Mouse (Mus musculus): Measurements from ENCODE around the gene Fxyd5. TPM values are rescaled to one million over a fixed set of nuclear protein-coding genes. Genes with fewer than 3 reads are reported as not detected.

Fxyd5 gene
- polyA plus RNA-seq, 1 experiment from 2014 or later = 44.7 TPM

- no peak for ATAC-seq (replicated peaks; ENCODE audit: extremely low read depth, insufficient read depth, low FRiP score)
- 36% methylated on average over 1 of the region's 1 CpGs for WGBS
- Histone ChIP-seq H3K9me3 (replicated peaks; ENCODE audit: control insufficient read depth, low read length) (no peaks in the 10 kb centered on the region; the same call in 1 of the 2 replicates), H3K27ac (ENCODE audit: low read length) (no peak overlapping the region), H3K27me3 (ENCODE audit: control insufficient read depth, insufficient read depth, low read length) (no peaks in the 10 kb centered on the region), H3K4me3 (ENCODE audit: low read length) (no peak overlapping the region), H3K4me1 (ENCODE audit: control insufficient read depth, insufficient read depth, low read length) (peaks cover 4% of the 10 kb centered on the region), H3K36me3 (ENCODE audit: control insufficient read depth, insufficient read depth) (no peaks in the 10 kb centered on the region), H3K4me2 (ENCODE audit: low read depth, low read length) (no peak overlapping the region), H3K9ac (ENCODE audit: low read length) (no peak overlapping the region)
These were observed 38.8 kb upstream of the Fxyd5 start for GRCm38 (mm10) chr7:31081106-31081505.

GRCm38 (mm10) chr7:31080611-31081010, 38.3 kb upstream of the Fxyd5 start:
- ATAC-seq (replicated peaks; ENCODE audit: extremely low read depth, insufficient read depth, low FRiP score) = no peak
- H3K9ac ChIP-seq (ENCODE audit: low read length) = no peak overlapping the region
- 60% methylated on average over 3 of the region's 3 CpGs for WGBS
- H3K36me3 ChIP-seq (ENCODE audit: control insufficient read depth, insufficient read depth) = no peaks in the 10 kb centered on the region
- H3K27ac ChIP-seq (ENCODE audit: low read length) = no peak overlapping the region
- no peaks in the 10 kb centered on the region; the same call in 1 of the 2 replicates for H3K9me3 ChIP-seq (replicated peaks; ENCODE audit: control insufficient read depth, low read length)
- H3K27me3 ChIP-seq (ENCODE audit: control insufficient read depth, insufficient read depth, low read length) = no peaks in the 10 kb centered on the region
- H3K4me2 ChIP-seq (ENCODE audit: low read depth, low read length) = no peak overlapping the region
- H3K4me1 ChIP-seq (ENCODE audit: control insufficient read depth, insufficient read depth, low read length) = peaks cover 4% of the 10 kb centered on the region
- H3K4me3 ChIP-seq (ENCODE audit: low read length) = no peak overlapping the region

GRCm38 (mm10) chr7:31079670-31080069, 37.4 kb upstream of the Fxyd5 start:
- ATAC-seq (replicated peaks; ENCODE audit: extremely low read depth, insufficient read depth, low FRiP score) = no peak
- H3K4me3 ChIP-seq (ENCODE audit: low read length) = no peak overlapping the region
- H3K27me3 ChIP-seq (ENCODE audit: control insufficient read depth, insufficient read depth, low read length) = no peaks in the 10 kb centered on the region
- WGBS = 79% methylated on average over 8 of the region's 8 CpGs
- H3K9me3 ChIP-seq (replicated peaks; ENCODE audit: control insufficient read depth, low read length) = no peaks in the 10 kb centered on the region; the same call in 1 of the 2 replicates
- H3K9ac ChIP-seq (ENCODE audit: low read length) = no peak overlapping the region
- no peak overlapping the region for H3K4me2 ChIP-seq (ENCODE audit: low read depth, low read length)
- H3K27ac ChIP-seq (ENCODE audit: low read length) = no peak overlapping the region
- no peaks in the 10 kb centered on the region for H3K36me3 ChIP-seq (ENCODE audit: control insufficient read depth, insufficient read depth)
- no peaks in the 10 kb centered on the region; the same call in 1 of the 2 replicates for H3K4me1 ChIP-seq (ENCODE audit: control insufficient read depth, insufficient read depth, low read length)

- ATAC-seq (replicated peaks; ENCODE audit: extremely low read depth, insufficient read depth, low FRiP score) = no peak
- WGBS = 30% methylated on average over 5 of the region's 5 CpGs
- Histone ChIP-seq H3K4me2 (ENCODE audit: low read depth, low read length) (no peak overlapping the region), H3K9me3 (replicated peaks; ENCODE audit: control insufficient read depth, low read length) (no peaks in the 10 kb centered on the region; the same call in 1 of the 2 replicates), H3K27ac (ENCODE audit: low read length) (no peak overlapping the region), H3K4me1 (ENCODE audit: control insufficient read depth, insufficient read depth, low read length) (no peaks in the 10 kb centered on the region), H3K27me3 (ENCODE audit: control insufficient read depth, insufficient read depth, low read length) (no peaks in the 10 kb centered on the region), H3K9ac (ENCODE audit: low read length) (no peak overlapping the region), H3K4me3 (ENCODE audit: low read length) (no peak overlapping the region), H3K36me3 (ENCODE audit: control insufficient read depth, insufficient read depth) (no peaks in the 10 kb centered on the region)
These were observed 35.7 kb upstream of the Fxyd5 start for GRCm38 (mm10) chr7:31077885-31078445.

GRCm38 (mm10) chr7:31077470-31077869, 35.2 kb upstream of the Fxyd5 start:
- no peak overlapping the region for H3K9ac ChIP-seq (ENCODE audit: low read length)
- no peak for ATAC-seq (replicated peaks; ENCODE audit: extremely low read depth, insufficient read depth, low FRiP score)
- H3K27me3 ChIP-seq (ENCODE audit: control insufficient read depth, insufficient read depth, low read length) = no peaks in the 10 kb centered on the region
- no peaks in the 10 kb centered on the region; the same call in 1 of the 2 replicates for H3K9me3 ChIP-seq (replicated peaks; ENCODE audit: control insufficient read depth, low read length)
- no peak overlapping the region for H3K4me3 ChIP-seq (ENCODE audit: low read length)
- H3K27ac ChIP-seq (ENCODE audit: low read length) = no peak overlapping the region
- H3K36me3 ChIP-seq (ENCODE audit: control insufficient read depth, insufficient read depth) = no peaks in the 10 kb centered on the region
- H3K4me1 ChIP-seq (ENCODE audit: control insufficient read depth, insufficient read depth, low read length) = no peaks in the 10 kb centered on the region
- WGBS = 55% methylated on average over 6 of the region's 6 CpGs
- no peak overlapping the region for H3K4me2 ChIP-seq (ENCODE audit: low read depth, low read length)

- Histone ChIP-seq H3K36me3 (ENCODE audit: control insufficient read depth, insufficient read depth) (no peaks in the 10 kb centered on the region), H3K4me2 (ENCODE audit: low read depth, low read length) (peak within 1 kb of the TSS; percentile 10; the same call in 1 of the 2 replicates), H3K27ac (ENCODE audit: low read length) (no peak within 1 kb of the TSS), H3K9me3 (replicated peaks; ENCODE audit: control insufficient read depth, low read length) (no peaks in the 10 kb centered on the region; the same call in 1 of the 2 replicates), H3K4me3 (ENCODE audit: low read length) (no peak within 1 kb of the TSS), H3K27me3 (ENCODE audit: control insufficient read depth, insufficient read depth, low read length) (no peaks in the 10 kb centered on the region), H3K4me1 (ENCODE audit: control insufficient read depth, insufficient read depth, low read length) (no peaks in the 10 kb centered on the region), H3K9ac (ENCODE audit: low read length) (no peak within 1 kb of the TSS)
- no peak for ATAC-seq (replicated peaks; ENCODE audit: extremely low read depth, insufficient read depth, low FRiP score)
- 51% methylated on average over 5 of the region's 5 CpGs for whole genome bisulfite sequencing
These were observed 34.2 kb upstream of the Fxyd5 start, which contains the start of gene Fxyd3 for GRCm38 (mm10) chr7:31076492-31076891. Gene Fxyd3 (minus strand): TSS chr7:31076704.

GRCm38 (mm10) chr7:31074713-31075069, 32.4 kb upstream of the Fxyd5 start:
- ATAC-seq (replicated peaks; ENCODE audit: extremely low read depth, insufficient read depth, low FRiP score) = no peak
- 71% methylated on average over 5 of the region's 5 CpGs for WGBS
- H3K27ac ChIP-seq (ENCODE audit: low read length) = no peak overlapping the region
- no peaks in the 10 kb centered on the region for H3K9me3 ChIP-seq (replicated peaks; ENCODE audit: control insufficient read depth, low read length)
- no peaks in the 10 kb centered on the region for H3K4me1 ChIP-seq (ENCODE audit: control insufficient read depth, insufficient read depth, low read length)
- no peaks in the 10 kb centered on the region for H3K36me3 ChIP-seq (ENCODE audit: control insufficient read depth, insufficient read depth)
- no peak overlapping the region for H3K9ac ChIP-seq (ENCODE audit: low read length)
- H3K27me3 ChIP-seq (ENCODE audit: control insufficient read depth, insufficient read depth, low read length) = no peaks in the 10 kb centered on the region
- H3K4me2 ChIP-seq (ENCODE audit: low read depth, low read length) = no peak overlapping the region
- no peak overlapping the region for H3K4me3 ChIP-seq (ENCODE audit: low read length)

- WGBS = 65% methylated on average over 7 of the region's 7 CpGs
- Histone ChIP-seq H3K4me1 (ENCODE audit: control insufficient read depth, insufficient read depth, low read length) (no peaks in the 10 kb centered on the region), H3K4me3 (ENCODE audit: low read length) (no peak overlapping the region), H3K36me3 (ENCODE audit: control insufficient read depth, insufficient read depth) (no peaks in the 10 kb centered on the region), H3K4me2 (ENCODE audit: low read depth, low read length) (no peak overlapping the region), H3K27ac (ENCODE audit: low read length) (no peak overlapping the region), H3K27me3 (ENCODE audit: control insufficient read depth, insufficient read depth, low read length) (no peaks in the 10 kb centered on the region), H3K9ac (ENCODE audit: low read length) (no peak overlapping the region), H3K9me3 (replicated peaks; ENCODE audit: control insufficient read depth, low read length) (no peaks in the 10 kb centered on the region)
- no peak for ATAC-seq (replicated peaks; ENCODE audit: extremely low read depth, insufficient read depth, low FRiP score)
These were observed 31.9 kb upstream of the Fxyd5 start for GRCm38 (mm10) chr7:31074061-31074712.

- no peak overlapping the region for H3K9ac ChIP-seq (ENCODE audit: low read length)
- no peaks in the 10 kb centered on the region for H3K36me3 ChIP-seq (ENCODE audit: control insufficient read depth, insufficient read depth)
- no peaks in the 10 kb centered on the region for H3K4me1 ChIP-seq (ENCODE audit: control insufficient read depth, insufficient read depth, low read length)
- H3K9me3 ChIP-seq (replicated peaks; ENCODE audit: control insufficient read depth, low read length) = no peaks in the 10 kb centered on the region
- no peak overlapping the region for H3K4me2 ChIP-seq (ENCODE audit: low read depth, low read length)
- no peak overlapping the region for H3K27ac ChIP-seq (ENCODE audit: low read length)
- no peak overlapping the region for H3K4me3 ChIP-seq (ENCODE audit: low read length)
- no peak for ATAC-seq (replicated peaks; ENCODE audit: extremely low read depth, insufficient read depth, low FRiP score)
- no peaks in the 10 kb centered on the region for H3K27me3 ChIP-seq (ENCODE audit: control insufficient read depth, insufficient read depth, low read length)
These were observed 31.3 kb upstream of the Fxyd5 start for GRCm38 (mm10) chr7:31073546-31073945.
